Comparison of ENCODE assay signal across 17 mouse cellular contexts in the genomic region with DNA sequence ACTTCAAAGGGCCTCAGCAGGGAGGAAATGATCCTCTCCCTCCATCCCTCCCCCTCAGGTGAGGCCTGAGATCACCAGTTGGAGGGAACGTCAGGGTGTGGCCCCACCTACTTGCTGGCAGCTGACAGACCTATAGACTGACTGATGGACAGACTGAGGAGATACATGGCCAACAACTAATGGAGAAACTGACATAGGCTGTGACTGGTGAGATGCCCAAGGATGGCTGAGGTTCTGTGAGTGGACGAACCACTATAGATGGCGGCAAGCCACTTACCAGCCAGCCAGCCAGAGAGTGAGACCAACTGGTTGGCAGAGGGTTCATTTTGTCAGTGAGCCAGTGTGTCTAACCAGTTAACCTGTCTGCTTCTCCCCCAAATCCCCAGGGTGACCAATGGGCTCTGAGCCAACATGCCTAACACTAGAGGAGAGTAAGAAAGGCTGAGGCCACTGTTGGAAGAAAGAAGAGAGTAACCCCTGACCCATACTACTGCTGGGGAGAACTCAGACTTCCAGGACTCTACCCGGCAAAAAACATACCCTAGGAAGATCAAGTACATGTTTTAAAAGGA.
DNase-seq lines count a peak whose midpoint lies in the region; ATAC-seq and TF ChIP-seq lines count a peak whose summit lies in the region.
"Had no signal": no experiment of that assay in that cellular context is flagged by ENCODE, and none has a peak within 500 bp of the region (broad histone marks: within the 10 kb centered on the region; RNA-seq: fewer than 3 reads in every experiment).

No protein-coding gene starts in this region.

- WGBS in heart, embryonic 14.5 days, result 77% methylated on average over 4 of the region's 4 CpGs
- WGBS in heart, adult 2 months, result 82% methylated on average over 4 of the region's 4 CpGs

- intact Hi-C loops in heart, adult 2 months (cut with DNase I), result no loop called here
- intact Hi-C loops in left cerebral cortex, postnatal 4 days (cut with DNase I), result no loop called here

- no peaks in the 10 kb centered on the region for H3K27me3 ChIP-seq in heart, embryonic 14.5 days (ENCODE audit: control insufficient read depth, insufficient read depth, low read length)
- H3K27me3 ChIP-seq in heart, adult 2 months (ENCODE audit: control insufficient read depth, insufficient read depth, low read length), result no peaks in the 10 kb centered on the region
- H3K27me3 ChIP-seq: embryonic facial prominence, embryonic 12.5 days; forebrain, embryonic 15.5 days; heart, embryonic 13.5 days; kidney, embryonic 15.5 days had no signal

- ATAC-seq in heart, embryonic 14.5 days (ENCODE audit: insufficient number of reproducible peaks, insufficient read depth, low FRiP score, low read depth), result 0 out of 2 replicates have a peak, but pooled peaks have one; percentile 52
- ATAC-seq: forebrain, embryonic 15.5 days had no signal

- H3K79me2 ChIP-seq in heart, adult 2 months (replicated peaks; ENCODE audit: control insufficient read depth, insufficient read depth, low read length), result no peaks in the 10 kb centered on the region

- H3K9ac ChIP-seq in heart, embryonic 14.5 days (ENCODE audit: low read length), result no peak overlapping the region
- H3K9ac ChIP-seq in heart, adult 2 months (ENCODE audit: low read depth, low read length), result no peak overlapping the region
- H3K9ac ChIP-seq: embryonic facial prominence, embryonic 12.5 days; forebrain, embryonic 15.5 days; heart, embryonic 13.5 days; hindbrain, embryonic 14.5 days; kidney, embryonic 15.5 days had no signal

- H3K4me3 ChIP-seq in heart, embryonic 14.5 days (ENCODE audit: control insufficient read depth in 1 of 2, insufficient read depth in 1 of 2, low read depth in 1 of 2, low read length in 2 of 2), result no peak overlapping the region
- H3K4me3 ChIP-seq in heart, adult 2 months, result no peak overlapping the region
- H3K4me3 ChIP-seq: embryonic facial prominence, embryonic 12.5 days; forebrain, embryonic 15.5 days; heart, embryonic 13.5 days; kidney, embryonic 15.5 days had no signal

- H3K4me1 ChIP-seq in heart, embryonic 14.5 days (ENCODE audit: control insufficient read depth in 2 of 2, insufficient read depth in 2 of 2, low read length in 2 of 2), result no peaks in the 10 kb centered on the region
- no peaks in the 10 kb centered on the region for H3K4me1 ChIP-seq in heart, adult 2 months (ENCODE audit: control insufficient read depth, insufficient read depth, low read length)
- H3K4me1 ChIP-seq: embryonic facial prominence, embryonic 12.5 days had no signal

- TF ChIP-seq EP300 in heart, adult 2 months (IDR thresholded peaks at IDR 0.05; ENCODE audit: insufficient read depth, low read depth, low read length), result no peak

- no peak for TF ChIP-seq POLR2A in heart, adult 2 months (IDR thresholded peaks at IDR 0.05; ENCODE audit: insufficient read depth, low read depth, low read length)

- H3K4me2 ChIP-seq in heart, embryonic 14.5 days (ENCODE audit: low read length), result no peak overlapping the region
- H3K4me2 ChIP-seq: embryonic facial prominence, embryonic 12.5 days; forebrain, embryonic 15.5 days; heart, embryonic 13.5 days; hindbrain, embryonic 14.5 days; kidney, embryonic 15.5 days had no signal

- H3K27ac ChIP-seq in heart, embryonic 14.5 days (replicated peaks in 1 of 2; ENCODE audit: control insufficient read depth in 1 of 2, insufficient read depth in 1 of 2, low read depth in 2 of 2, low read length in 2 of 2), result no peak overlapping the region
- H3K27ac ChIP-seq in heart, adult 2 months, result no peak overlapping the region
- H3K27ac ChIP-seq: embryonic facial prominence, embryonic 12.5 days; forebrain, embryonic 15.5 days; heart, embryonic 13.5 days; hindbrain, embryonic 14.5 days; kidney, embryonic 15.5 days had no signal

- H3K9me3 ChIP-seq in heart, embryonic 14.5 days (ENCODE audit: control insufficient read depth, low read length), result no peaks in the 10 kb centered on the region
- H3K9me3 ChIP-seq: embryonic facial prominence, embryonic 12.5 days; forebrain, embryonic 15.5 days; G1E; heart, embryonic 13.5 days; kidney, embryonic 15.5 days had no signal

- TF ChIP-seq CTCF in heart, adult 2 months (IDR thresholded peaks at IDR 0.05), result no peak

- peak; percentile 82 to 85 for DNase-seq in cerebellum, postnatal 10 days
- DNase-seq in cerebellum, adult 8-10 months, result no peak
- no peak for DNase-seq in heart, adult 2 months
- DNase-seq in left cerebral cortex, postnatal 4 days, result peak; percentile 81
- no peak for DNase-seq in left cerebral cortex, adult 18-20 months (ENCODE audit: low spot score in 2 of 2)
- DNase-seq in lung, postnatal 25 days (ENCODE audit: low spot score), result no peak
- DNase-seq: cerebellum, postnatal 25 days; gastrocnemius, postnatal 14 days; heart, postnatal 10 days; kidney, adult 11 months had no signal

- no peaks in the 10 kb centered on the region for H3K36me3 ChIP-seq in heart, embryonic 14.5 days (ENCODE audit: control insufficient read depth, insufficient read depth, low read length)
- no peaks in the 10 kb centered on the region for H3K36me3 ChIP-seq in heart, adult 2 months (ENCODE audit: control insufficient read depth, insufficient read depth, low read length)
- H3K36me3 ChIP-seq: embryonic facial prominence, embryonic 12.5 days; forebrain, embryonic 15.5 days; G1E; heart, embryonic 13.5 days; kidney, embryonic 15.5 days had no signal

Comparison
In these comparisons a context has a peak if more than half of its experiments do, and no peak if none do; other contexts are left out.
1. DNase-seq: peak in cerebellum, postnatal 10 days (2 of 2) and left cerebral cortex, postnatal 4 days (single experiment); none in cerebellum, adult 8-10 months (single experiment), heart, adult 2 months (0 of 2), left cerebral cortex, adult 18-20 months (0 of 2) and lung, postnatal 25 days (single experiment).